Mouse (Mus musculus) heart, adult 18-20 months (tissue): ENCODE measurements around the gene Hnrnpl. TPM values are rescaled to one million over a fixed set of nuclear protein-coding genes. Genes with fewer than 3 reads are reported as not detected.

Source experiments
- DNase-seq, 2 experiments: peaks; one replicate each; pipeline ENCODE4 v3.0.0; 2021 to 2022; ENCODE audit warnings: mixed read lengths in 1 of 2
- long read RNA-seq, 2 experiments: library from polyadenylated mRNA; stranded (forward); transcript quantifications; one replicate each; pipeline ENCODE4 v2.0.0; 2021
- total RNA-seq, 2 experiments: library from RNA; stranded (reverse); gene quantifications; 2 replicates each; pipeline ENCODE4 v1.2.3; 2021

Gene Hnrnpl
- total RNA-seq: 100 to 1,000 TPM; 196 to 224 TPM
- long read RNA-seq, experiment 1, transcript Hnrnpl-201 (13 exons, 2,142 nt): major isoform, 24 of 54 reads
- long read RNA-seq, experiment 1, partial matches to known transcripts: 19 of 54 reads
- long read RNA-seq, experiment 1, other reads (novel, unspliced or antisense): 4 of 54 reads
- long read RNA-seq, experiment 2, transcript Hnrnpl-201 (13 exons, 2,142 nt): major isoform, 17 of 45 reads
- long read RNA-seq, experiment 2, partial matches to known transcripts: 21 of 45 reads
- long read RNA-seq, experiment 2, other reads (novel, unspliced or antisense): 2 of 45 reads

DNA sequence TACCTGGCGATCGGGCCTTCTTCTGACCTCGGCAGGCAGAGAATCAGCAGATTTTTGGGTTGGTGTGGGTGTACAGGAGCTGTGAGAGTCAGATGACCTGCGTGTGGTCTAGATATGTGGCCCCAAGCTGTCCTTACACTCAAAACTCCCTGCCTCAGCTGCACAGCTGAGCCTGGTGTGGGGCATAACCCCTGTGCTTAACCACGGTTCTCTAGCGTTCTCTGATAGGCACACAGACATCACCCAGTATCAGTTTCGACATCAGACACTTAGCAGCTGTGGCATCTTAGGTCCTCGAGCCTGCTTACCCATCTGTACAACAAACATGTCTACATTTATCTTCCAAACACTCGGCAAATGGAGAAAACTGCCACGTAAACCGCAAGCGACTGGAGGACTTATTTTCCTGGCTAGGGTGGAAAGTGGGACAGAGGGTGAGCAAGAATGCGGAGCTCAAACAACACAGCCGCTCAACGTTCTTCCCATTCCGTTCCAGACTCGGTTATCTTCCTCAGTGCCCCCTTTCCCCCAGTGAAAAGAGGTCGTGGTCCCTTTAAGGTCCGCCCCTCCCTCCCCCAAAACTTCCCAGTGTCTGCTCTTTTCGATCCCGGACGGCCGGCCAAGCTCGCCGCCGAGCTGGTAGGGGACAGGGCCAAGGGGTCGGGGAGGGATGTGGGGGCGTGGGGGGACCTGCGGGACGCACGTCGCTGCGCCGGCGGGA is at the start of gene Hnrnpl:
Gene Hnrnpl, plus strand, starts transcription at position 321 of the 721 bp plus-strand sequence.
- DNase-seq: peak; percentile 86 to 88

DNA sequence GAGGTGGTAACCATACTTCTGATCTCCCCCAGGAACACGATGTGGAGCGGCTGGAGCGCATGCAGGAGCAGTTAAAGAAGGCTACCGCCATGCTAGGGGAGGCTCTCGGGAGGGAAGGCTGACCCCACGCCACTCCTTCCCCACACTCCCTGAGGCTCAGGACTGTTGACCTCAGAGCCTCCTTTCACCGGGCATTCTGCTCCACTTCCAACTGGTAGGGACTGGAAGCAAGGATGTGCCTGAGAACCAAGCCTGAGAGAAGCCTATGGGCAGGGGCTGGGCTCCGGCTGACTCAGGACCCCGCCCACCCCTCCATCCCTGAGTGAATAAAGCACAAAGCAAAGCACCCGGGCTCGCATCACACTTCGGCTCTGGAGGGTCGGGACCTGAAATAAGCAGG is 49.7 kb upstream of the Hnrnpl start:
- no peak for DNase-seq

DNA sequence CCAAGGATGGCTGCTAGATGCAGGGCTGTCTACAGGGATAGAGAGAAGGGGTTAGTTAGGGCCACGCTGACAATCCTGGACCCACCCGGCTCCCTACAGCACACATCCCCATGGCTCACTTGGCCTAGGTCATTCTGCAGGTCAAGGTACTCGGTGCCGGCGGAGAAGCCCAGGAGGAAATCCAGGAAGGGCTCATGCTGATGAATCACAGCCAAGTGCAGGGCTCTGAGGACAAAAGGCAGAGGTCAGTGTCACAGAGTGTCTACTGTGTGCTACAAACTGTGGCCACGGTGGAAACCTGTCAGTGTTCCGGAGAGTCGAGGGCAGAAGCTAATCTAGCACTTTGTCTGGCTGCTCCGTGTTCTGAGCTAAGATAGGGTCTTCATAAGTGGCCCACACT is 46.4 kb upstream of the Hnrnpl start:
- DNase-seq: no peak

DNA sequence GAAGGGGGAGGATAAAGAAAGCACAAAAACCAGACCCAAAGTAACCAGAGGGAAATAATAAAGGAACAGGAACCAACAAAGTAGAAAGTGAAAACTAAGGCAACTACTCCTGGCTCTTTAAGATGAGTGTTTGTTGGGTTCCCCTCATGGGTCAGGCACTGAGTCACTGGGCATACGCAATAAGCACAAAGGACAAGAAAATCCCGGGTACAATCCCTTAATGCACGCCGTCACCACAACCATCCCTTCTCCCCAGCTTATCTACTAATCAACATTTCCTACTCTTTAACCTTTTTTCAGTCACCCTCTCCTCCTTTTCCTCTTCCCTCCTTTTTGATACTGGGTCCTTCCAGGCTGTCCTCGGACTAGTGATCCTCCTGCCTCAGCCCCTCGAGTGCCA is 43.1 kb upstream of the Hnrnpl start:
- no peak for DNase-seq

DNA sequence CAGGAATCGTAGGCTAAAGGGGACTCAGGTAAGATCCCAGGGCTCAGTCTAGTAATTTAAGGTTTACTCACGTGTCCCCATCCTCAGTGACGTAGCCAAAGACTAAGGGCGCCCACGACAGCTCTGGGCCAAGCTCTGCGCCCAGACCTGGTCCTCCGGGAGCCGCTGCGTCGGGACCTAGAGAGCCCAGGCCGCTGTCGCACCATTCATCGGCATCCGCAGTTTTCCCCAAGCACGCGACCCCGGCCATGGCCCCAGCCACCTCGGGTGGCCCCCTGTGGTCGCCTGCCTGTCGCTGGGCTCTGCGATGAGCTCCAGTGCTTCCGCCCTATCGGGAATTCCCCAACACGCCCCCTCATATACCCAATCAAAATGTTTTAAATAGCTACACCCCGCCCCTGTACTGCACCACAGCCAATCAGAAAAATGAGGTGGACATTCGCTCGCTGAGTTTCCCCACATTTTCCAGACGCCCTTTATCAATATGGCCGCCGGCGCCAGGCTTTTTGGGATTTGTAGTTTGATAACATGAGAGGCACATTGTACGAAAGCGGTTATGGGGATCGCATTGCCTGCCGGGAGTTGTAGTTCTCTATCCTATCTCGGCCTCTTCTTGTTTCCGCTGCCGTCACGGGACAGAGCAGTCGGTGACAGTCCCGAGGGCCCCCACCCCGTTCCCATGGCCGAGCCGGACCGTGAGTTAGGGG is 42.0 kb upstream of the Hnrnpl start, which contains the start of gene Sirt2:
Gene Sirt2, plus strand, starts transcription at position 563 of the 707 bp plus-strand sequence.
- DNase-seq: peak; percentile 98 to 99

DNA sequence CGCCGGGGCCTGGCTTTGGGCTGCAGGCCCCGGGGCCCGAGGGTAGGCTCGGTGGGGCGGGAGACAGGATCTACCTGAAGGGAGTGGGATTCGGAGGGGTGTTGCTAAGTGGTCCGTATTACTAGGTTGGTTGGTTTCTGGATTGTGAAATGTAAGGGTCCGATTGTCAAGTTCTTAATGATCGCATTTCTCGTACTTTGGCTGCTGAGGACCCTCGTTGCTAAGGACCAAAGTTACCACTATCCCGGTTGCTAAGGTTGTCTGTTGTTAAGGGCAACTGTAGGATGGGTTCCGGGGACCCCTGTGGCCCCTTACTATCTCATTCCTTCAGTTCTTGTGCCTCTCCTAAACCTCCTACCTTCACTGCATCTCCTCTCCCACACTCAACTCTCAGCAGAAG is 41.4 kb upstream of the Hnrnpl start:
- DNase-seq: no peak

DNA sequence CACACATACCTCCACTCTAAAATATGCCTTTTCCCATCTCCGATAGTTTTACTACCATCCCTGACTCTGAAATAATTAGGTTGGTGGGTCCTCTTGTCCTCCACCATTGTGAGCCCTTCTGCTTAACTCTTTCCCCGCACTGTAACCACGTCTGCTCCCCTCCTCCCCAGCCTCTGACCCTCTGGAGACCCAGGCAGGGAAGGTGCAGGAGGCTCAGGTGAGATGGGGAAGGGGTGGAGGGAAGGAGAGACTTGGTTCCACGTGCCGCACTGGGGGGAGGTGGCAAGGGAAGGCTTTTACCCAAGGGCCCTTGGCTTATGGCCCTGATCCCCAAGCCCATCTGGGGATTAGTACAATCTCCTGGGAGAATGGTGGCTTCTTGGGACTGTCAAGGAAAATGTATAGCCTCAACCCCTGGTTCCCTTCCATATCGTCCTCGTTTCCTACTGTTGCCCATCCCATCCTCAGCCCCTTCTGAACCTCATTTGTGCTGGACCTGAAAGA is 40.8 kb upstream of the Hnrnpl start, which contains the start of gene Nfkbib:
Gene Nfkbib, minus strand, starts transcription at position 51 of the 504 bp plus-strand sequence.
- no peak for DNase-seq

DNA sequence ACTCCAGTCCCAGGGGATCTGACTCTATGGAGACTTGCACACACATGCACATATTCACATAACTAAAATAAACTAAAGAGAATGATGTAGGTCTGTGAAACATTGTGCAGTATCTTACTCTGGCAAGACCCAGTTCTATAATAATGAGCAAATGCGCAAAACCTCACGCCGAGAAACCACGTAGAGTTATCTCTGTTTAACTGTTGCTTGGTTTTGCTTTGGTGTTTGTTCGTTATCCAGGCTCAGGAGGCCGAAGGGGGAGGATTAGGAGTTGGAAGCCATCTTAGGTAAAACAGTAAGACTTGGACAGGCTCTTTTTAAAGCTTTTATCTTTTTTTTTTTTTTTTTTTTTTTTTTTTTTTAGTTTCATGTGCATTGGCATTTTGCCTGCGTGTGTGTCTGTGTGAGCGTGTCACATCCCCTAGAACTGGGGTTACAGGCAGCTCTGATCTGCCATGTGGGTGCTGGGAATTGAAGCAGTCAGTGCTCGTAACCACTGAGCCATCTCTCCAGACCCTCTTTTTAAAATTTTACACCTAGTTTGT is 38.9 kb upstream of the Hnrnpl start:
- DNase-seq: no peak

DNA sequence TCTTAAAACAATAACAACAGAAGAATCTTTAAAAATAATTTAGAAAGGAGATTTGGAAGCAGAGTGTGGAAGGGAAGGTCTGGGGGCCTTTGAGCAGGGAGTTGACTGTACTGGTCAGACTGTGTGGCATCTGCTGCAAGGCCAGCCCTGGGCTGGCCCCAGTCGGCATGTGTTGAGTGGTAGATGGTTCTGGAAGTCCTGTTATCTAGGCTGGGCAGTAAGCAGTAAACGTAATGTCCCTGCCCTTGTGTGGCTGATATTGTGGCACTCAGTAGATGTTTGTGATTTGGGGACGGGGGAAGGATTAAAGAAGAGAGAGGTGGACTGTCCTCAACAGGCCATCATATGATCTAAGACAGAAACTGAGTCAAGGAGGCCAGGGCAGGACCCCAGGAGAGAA is 38.0 kb upstream of the Hnrnpl start:
- no peak for DNase-seq

DNA sequence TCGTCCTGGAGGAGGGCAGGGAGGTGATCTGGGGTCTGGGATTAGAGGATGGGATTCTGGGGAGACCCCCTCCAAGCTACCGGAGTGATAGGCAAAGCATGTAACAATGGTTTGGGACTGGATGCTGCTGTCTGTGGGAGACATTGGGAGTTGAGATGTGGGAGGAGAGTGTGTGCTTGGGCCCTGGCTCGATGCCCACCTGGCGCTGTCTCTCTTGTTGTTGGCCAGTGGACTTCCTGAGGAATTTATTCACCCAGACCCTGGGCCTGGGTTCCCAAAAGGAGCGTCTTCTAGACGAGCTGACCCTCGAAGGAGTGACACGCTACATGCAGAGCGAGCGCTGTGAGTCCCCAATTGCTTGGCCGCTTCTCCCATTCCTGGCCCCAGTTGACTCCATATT is 36.5 kb upstream of the Hnrnpl start:
- no peak for DNase-seq

DNA sequence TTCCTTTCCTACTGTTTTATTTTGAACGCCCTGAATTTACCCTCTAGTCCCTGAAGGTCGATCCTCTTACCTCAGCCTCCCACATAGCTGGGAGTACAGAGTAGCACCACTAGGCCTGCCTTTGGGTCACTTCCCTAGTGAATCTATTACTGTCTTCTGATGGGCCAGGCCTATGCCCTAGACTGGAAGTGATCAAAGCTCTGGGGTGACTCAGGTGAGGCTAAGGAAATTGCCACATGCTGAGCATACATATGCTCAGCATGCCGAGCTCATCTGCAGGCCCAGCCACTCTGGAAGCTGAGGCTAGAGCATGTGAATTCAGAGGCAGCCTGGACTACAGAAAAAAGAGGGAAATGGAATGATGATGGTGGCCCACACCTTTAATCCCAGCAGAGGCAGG is 35.2 kb upstream of the Hnrnpl start:
- DNase-seq: no peak

DNA sequence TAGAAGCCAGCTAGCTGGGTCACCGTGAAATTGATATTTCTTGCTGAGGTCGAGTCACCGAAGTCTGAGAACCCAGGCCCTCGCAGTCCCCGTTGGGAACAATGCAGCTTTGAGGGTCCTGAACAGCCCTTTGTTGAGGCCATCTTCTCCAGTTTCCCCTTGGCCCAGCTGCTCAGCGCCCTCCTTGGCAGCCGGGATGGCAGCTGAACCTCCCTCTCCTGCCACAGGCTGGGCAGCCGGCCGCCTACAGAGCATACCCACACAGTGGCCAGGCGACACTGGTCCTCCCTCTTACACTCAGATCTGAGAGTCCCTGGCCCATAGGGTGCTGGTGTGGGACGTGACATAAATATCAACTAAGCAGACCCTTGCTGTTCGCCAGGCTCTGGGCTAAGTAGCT is 34.2 kb upstream of the Hnrnpl start:
- no peak for DNase-seq

DNA sequence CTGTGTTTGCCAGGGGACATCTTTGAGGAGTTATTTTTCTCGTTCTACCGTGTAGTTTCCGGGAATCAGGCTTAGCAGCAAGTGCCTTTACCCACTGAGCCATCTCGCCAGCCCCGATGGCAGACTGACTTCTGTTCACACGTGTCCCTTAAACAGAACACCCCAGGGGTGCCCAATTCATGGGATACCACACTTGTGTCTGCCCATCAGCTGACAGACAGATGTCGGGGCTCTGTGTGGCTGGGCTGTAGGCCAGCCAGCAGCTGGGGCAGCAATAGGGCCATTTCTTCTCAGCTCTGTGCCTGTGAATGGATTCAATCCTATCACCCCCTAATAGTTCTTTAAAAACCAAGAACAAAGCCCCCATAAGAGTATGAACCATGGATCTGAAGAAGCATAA is 33.2 kb upstream of the Hnrnpl start:
- no peak for DNase-seq

DNA sequence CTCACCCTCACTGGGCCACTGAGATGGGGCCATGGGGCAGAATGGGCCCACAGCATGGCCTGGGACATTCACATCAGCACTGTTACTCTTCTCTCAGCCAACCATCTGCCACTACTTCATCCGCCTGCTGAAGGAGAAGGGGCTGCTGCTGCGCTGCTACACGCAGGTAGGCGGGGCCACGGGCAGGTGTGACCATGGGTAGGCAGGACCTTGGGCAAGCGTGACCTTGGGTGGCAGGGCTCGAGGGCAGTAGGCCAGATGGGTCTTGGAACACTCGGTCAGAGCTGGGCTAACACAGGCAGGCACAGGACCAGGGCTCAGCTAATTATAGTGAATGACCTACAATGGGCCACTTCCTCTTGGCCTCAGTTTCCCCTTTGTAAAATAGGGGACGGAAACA is 29.5 kb upstream of the Hnrnpl start:
- peak in 1 of 2 experiments; percentile 38 for DNase-seq

DNA sequence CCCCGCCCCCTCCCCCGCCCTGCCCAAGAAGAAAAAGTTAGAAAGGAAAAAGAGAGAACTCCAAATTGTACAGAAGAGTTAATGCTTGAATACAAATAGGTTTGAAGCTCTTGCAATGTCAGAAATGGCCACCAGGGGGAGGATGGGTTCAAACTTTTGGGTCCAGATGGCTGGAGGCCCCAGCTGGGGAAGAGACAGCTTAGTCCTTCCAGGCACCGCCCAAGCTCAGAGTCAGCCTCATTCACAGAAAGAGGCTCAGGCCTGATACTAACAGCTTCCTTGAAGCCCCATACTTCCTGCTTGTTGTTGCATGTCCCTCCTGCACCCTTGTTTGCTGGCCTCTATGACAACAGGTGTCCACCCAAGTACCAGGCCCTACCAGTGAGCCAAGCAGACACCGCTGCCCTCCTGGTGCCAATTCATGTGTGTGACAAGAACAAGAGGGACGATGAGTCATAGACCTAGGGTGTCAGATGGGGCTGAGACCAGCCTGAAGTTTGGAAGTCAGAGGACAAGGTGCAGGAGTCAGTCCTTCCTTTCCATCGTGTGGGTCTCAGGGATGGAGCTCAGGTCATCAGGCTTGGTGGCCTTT is 28.2 kb upstream of the Hnrnpl start:
- peak; percentile 91 to 97 for DNase-seq

DNA sequence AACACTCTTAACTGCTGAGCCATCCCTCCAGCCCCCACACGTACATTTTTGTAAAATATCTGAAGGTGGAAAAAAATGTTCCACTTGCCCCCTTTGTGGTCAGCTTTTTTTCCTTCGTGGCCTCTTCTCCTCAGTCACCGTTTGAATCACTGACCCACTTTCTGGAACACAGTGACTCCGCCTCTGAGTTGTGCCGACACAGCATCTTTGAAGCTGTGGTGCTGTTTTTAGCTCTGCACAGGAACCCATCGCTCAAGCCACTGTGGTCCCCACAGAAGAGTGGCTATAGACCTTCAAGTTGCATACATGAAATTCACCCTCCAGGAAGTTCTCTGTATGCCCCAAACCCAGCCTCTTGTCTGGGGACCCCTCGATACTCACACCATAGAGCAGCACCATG is 27.5 kb upstream of the Hnrnpl start:
- DNase-seq: peak in 1 of 2 experiments; percentile 66

DNA sequence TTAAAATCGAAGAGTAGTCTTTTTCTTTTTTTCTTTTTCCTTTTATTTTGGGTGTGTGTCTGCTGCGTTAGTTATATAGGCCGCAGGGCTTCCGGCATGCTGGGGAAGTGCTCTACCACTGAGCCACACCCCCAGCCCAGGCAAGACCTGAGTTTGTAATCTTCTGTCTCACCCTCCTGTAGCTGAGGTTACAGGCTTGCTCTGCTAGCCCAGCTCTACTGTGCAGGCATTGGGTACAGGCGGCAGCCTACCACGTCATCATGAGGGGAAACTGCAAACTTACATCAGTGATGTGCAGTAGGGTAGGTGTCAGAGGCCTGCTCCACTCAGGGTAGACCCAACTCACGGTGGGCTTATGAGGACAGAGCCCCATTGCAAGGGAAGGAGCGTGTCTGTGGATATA is 27.1 kb upstream of the Hnrnpl start:
- DNase-seq: peak in 1 of 2 experiments; percentile 35

DNA sequence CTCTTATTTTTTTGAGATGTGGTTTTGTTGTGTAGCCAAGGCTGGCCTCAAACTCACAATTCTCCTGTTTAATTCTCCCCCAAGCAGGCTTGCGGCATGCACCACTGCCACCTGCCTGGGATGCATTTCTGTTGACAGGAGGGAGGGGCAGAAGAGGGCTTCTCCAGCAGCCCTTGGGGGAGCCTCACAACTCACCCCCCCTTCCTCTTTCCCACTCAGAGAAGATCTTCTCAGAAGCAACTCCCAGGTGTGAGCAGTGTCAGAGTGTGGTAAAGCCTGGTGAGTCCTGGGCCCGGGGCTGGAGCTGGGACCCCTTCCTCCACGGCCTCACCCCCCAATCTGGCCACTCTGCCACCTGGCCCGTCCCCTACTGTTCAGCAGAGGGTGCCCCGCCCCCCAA is 23.2 kb upstream of the Hnrnpl start:
- no peak for DNase-seq

DNA sequence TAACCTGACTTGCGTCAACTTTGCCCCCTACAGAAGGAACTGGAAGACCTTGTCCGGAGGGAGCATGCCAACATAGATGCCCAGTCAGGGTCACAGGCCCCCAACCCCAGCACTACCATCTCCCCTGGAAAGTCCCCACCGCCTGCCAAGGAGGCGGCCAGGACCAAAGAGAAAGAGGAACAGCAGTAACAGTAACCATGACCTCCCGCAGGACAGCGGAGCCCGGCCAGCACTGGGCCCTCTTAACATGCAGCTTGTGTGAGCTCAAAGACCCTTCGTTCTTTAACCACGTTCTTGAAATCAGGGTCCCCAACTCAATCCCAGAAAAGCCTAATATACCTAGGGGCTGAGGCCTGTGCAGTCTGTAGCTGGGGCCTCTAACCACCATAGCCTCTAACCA is 20.5 kb upstream of the Hnrnpl start:
- DNase-seq: no peak

DNA sequence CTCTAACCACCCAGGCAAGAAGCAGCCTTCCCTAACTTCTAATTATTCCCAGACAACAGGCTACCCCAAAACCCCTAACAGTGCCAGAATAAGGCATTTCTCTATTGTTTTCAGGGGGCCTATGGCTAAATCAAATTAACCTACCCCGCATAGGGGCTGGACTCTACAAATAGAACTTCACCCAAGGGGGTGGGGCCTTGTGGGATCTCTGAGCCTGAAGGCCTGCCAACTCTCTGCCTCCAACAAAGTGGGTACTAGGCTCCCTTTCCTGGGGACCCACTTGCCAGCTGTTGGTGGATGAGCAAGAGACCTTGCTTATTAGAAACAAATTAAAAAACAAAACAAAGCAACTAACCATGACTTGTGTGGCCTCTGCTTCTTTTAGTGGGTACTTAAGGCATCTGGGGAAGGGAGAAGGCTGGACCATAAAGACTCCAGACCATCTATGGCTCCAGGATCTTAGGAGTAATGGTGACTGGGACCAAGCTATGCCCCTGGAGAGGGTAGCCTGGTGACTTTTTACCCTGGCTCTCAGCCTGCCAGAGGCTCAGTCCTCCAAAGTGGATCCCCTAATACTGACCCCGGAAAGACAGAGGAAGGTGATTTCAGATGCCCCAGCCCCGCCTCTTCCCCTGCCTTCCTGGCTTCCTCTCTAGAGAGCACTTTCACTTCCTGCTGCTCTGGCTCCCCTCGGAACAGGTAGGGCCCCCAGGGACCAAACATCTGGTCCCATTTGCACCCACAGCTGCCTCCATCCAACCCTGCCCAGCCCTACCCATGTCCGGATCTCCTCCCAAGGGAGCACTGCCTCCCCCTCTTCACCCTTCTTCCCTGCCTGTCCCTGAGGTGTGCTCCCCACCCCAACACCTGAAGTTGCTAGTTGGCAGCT is 19.8 kb upstream of the Hnrnpl start, which contains the start of gene Rinl:
Gene Rinl, plus strand, starts transcription at position 663 of the 889 bp plus-strand sequence.
- peak in 1 of 2 experiments; percentile 59 for DNase-seq

DNA sequence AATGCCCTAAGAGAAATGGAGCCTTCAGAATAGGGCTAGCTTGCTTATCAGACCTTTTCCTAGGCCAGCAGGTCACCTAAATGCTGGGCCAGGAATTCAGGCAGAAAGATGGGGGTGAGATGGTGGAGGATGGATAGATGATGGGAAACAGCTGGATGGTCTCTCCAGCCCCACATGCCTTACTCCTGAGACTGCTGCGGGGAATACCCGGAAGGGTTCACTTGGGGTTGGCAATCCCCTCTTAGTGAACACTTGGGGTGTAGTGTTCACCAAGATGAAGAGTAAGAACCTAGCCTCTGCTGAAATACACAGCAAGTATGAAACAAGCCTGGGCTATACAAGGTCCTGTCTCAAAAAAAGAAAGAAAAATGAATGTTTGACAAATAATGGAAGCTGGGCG is 19.1 kb upstream of the Hnrnpl start:
- no peak for DNase-seq
